Mouse (Mus musculus) cerebellum, adult 2 months (tissue): ENCODE measurements around the gene Rasa3.

Experiments
- CTCF ChIP-seq: fragments of 200-500 bp; IDR thresholded peaks from 2 replicates; pipeline ENCODE4 v1.5.1; 2011; ENCODE audit warnings: low read depth, mild to moderate bottlenecking, control low read depth, low read length, moderate library complexity, borderline replicate concordance; ENCODE audit not compliant: insufficient read depth
- POLR2A ChIP-seq: fragments of 200-500 bp; IDR thresholded peaks from 2 replicates; pipeline ENCODE4 v1.6.1; 2011; ENCODE audit warnings: low read length, control low read depth, borderline replicate concordance; ENCODE audit not compliant: insufficient read depth

GRCm38 (mm10) chr8:13642659-13643181 is 34.7 kb downstream of the Rasa3 start:
- no peak for TF ChIP-seq POLR2A
- TF ChIP-seq CTCF = no peak
